Mouse (Mus musculus): Measurements from ENCODE around the gene 1110051M20Rik. TPM values are rescaled to one million over a fixed set of nuclear protein-coding genes. Genes with fewer than 3 reads are reported as not detected.

1110051M20Rik gene
- polyA plus RNA-seq, 1 experiment from 2014 or later, result 7.7 TPM

- no peaks in the 10 kb centered on the region for H3K27me3 ChIP-seq
- H3K9ac ChIP-seq, result no peak overlapping the region
- peaks cover 7% of the 10 kb centered on the region for H3K4me1 ChIP-seq (replicated peaks)
- H3K4me2 ChIP-seq, result no peak overlapping the region
- 57% methylated on average over 5 of the region's 5 CpGs for WGBS (ENCODE audit: insufficient replicate concordance)
- no peaks in the 10 kb centered on the region for H3K36me3 ChIP-seq
- ATAC-seq (ENCODE audit: low read depth) (no peak), DNase-seq (no peak)
- no peak overlapping the region for H3K27ac ChIP-seq
- H3K9me3 ChIP-seq (replicated peaks), result no peaks in the 10 kb centered on the region
- no peak overlapping the region for H3K4me3 ChIP-seq (replicated peaks)
Observed at GRCm38 (mm10) chr2:91440686-91441085, 3.8 kb downstream of the 1110051M20Rik start.

DNA sequence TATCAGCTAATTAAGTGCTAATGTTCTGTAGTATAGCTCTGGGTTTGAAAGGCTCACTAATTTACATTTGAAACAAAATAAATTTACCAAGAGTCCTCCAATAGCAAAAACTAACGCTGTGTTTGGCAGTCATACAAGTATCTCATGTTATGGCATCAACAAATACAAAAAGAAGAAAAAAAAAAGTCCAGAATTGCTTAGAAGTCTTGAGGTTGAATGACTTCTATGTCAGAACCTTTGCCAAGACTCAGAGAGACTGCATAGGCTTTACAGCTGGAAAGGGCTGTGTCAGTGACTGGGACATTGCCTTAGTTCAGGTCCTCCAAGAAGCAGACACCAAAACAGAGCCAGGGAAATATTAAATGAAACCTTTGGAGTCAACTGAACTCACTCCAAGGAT, 4.6 kb downstream of the 1110051M20Rik start:
- Histone ChIP-seq H3K27ac (no peak overlapping the region), H3K36me3 (no peaks in the 10 kb centered on the region), H3K4me3 (replicated peaks) (no peak overlapping the region), H3K4me2 (no peak overlapping the region), H3K4me1 (replicated peaks) (peaks cover 7% of the 10 kb centered on the region), H3K9ac (no peak overlapping the region), H3K27me3 (no peaks in the 10 kb centered on the region), H3K9me3 (replicated peaks) (no peaks in the 10 kb centered on the region)
- 70% methylated on average over 1 of the region's 1 CpGs for WGBS (ENCODE audit: insufficient replicate concordance)
- ATAC-seq (ENCODE audit: low read depth) (no peak), DNase-seq (no peak)

GRCm38 (mm10) chr2:91439271-91439670, 5.2 kb downstream of the 1110051M20Rik start:
- peaks cover 5% of the 10 kb centered on the region for H3K4me1 ChIP-seq (replicated peaks)
- H3K27ac ChIP-seq, result no peak overlapping the region
- no peak overlapping the region for H3K4me3 ChIP-seq (replicated peaks)
- no peaks in the 10 kb centered on the region for H3K9me3 ChIP-seq (replicated peaks)
- no peak overlapping the region for H3K4me2 ChIP-seq
- H3K27me3 ChIP-seq, result no peaks in the 10 kb centered on the region
- no peaks in the 10 kb centered on the region for H3K36me3 ChIP-seq
- WGBS (ENCODE audit: insufficient replicate concordance), result 69% methylated on average over 10 of the region's 10 CpGs
- ATAC-seq (ENCODE audit: low read depth) (no peak), DNase-seq (no peak)
- no peak overlapping the region for H3K9ac ChIP-seq

GRCm38 (mm10) chr2:91437116-91437815, 7.2 kb downstream of the 1110051M20Rik start:
- H3K9me3 ChIP-seq (replicated peaks), result no peaks in the 10 kb centered on the region
- H3K4me2 ChIP-seq, result no peak overlapping the region
- no peaks in the 10 kb centered on the region for H3K36me3 ChIP-seq
- H3K4me1 ChIP-seq (replicated peaks), result no peaks in the 10 kb centered on the region
- 70% methylated on average over 5 of the region's 5 CpGs for WGBS (ENCODE audit: insufficient replicate concordance)
- H3K27ac ChIP-seq, result no peak overlapping the region
- ATAC-seq (ENCODE audit: low read depth) (no peak), DNase-seq (no peak)
- H3K9ac ChIP-seq, result no peak overlapping the region
- no peak overlapping the region for H3K4me3 ChIP-seq (replicated peaks)
- H3K27me3 ChIP-seq, result no peaks in the 10 kb centered on the region

DNA sequence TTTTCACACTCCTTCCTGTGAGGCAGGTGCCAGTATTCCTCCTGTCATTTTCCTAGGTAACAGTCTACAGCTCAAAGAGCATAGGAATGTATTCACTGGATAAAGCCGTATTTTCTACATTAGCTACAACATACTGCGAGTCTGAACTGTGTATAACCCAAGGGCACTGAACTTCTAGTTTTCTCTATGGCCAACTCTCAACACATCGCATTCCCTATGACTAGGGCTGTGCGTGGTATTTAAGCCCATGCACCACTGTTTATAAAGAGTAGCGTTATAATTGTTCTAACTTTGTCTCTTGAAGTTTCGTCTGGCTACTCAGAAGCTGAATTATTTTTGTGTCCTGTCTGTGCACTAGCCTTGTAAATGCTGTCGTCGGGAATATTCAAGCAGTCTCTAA, 7.8 kb downstream of the 1110051M20Rik start:
- 78% methylated on average over 8 of the region's 8 CpGs for WGBS (ENCODE audit: insufficient replicate concordance)
- H3K27ac ChIP-seq, result no peak overlapping the region

DNA sequence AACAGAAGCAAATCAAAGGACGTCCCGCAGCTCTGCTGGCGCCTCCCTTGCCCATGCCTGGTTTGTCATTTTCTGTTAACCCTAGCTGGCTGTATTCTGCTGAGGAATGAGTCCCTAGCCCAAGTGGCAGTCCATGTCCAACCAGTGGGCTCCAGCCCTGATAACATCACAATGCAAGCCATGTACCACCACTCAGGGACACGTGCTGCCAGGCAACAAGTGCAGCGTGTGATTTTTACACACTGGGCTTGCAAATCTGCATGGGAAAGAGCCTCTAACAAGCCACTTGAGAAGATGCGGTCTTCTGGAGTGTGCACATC, 13.9 kb downstream of the 1110051M20Rik start:
- no peaks in the 10 kb centered on the region for H3K27me3 ChIP-seq
- H3K27ac ChIP-seq, result no peak overlapping the region
- no peaks in the 10 kb centered on the region for H3K36me3 ChIP-seq
- H3K9ac ChIP-seq, result no peak overlapping the region
- DNase-seq (no peak), ATAC-seq (ENCODE audit: low read depth) (no peak)
- no peaks in the 10 kb centered on the region for H3K9me3 ChIP-seq (replicated peaks)
- WGBS (ENCODE audit: insufficient replicate concordance), result 63% methylated on average over 6 of the region's 6 CpGs
- H3K4me1 ChIP-seq (replicated peaks), result no peaks in the 10 kb centered on the region
- H3K4me3 ChIP-seq (replicated peaks), result no peak overlapping the region
- H3K4me2 ChIP-seq, result no peak overlapping the region

More for the DNA sequence above, 7.8 kb downstream of the 1110051M20Rik start:
- Histone ChIP-seq H3K4me2 (no peak overlapping the region), H3K4me3 (replicated peaks) (no peak overlapping the region), H3K4me1 (replicated peaks) (no peaks in the 10 kb centered on the region), H3K27me3 (no peaks in the 10 kb centered on the region), H3K9ac (no peak overlapping the region), H3K9me3 (replicated peaks) (no peaks in the 10 kb centered on the region), H3K36me3 (no peaks in the 10 kb centered on the region)
- no peak for DNase-seq
- ATAC-seq (ENCODE audit: low read depth), result no peak

DNA sequence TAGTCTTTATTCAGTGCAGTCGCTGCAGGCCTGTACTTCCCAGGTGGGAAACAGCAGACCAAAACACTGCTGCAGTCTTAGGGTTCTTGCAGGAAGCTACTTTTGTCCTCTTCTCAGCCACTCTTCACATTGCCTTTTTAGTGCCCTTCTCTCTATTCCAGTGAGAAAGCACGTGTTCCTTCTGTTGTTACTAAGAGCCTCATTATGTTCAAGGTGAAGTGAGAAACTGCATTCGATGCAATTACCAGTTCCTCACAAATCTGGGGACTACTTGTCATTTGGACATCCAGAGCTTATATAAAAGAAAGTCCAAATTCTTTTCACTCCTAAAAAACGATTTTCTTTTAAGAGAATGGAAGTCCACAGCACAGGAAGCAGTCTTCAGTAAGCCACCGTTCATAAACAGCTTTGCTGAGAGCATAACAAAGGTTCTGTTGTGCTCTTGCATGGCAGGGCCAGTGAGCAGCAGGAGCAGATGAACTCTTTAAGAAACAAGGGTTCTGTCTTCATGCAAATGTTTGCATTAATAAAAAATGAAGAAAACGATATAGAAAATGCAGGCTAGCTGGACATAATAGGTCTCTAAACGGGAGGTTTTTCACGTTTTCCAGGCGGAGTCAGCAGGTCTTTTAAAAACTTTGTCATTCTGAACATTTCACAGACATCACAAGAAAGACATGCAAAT, 14.4 kb downstream of the 1110051M20Rik start:
- WGBS (ENCODE audit: insufficient replicate concordance), result 47% methylated on average over 9 of the region's 9 CpGs
- Histone ChIP-seq H3K4me3 (replicated peaks) (no peak overlapping the region), H3K4me2 (no peak overlapping the region), H3K27ac (no peak overlapping the region), H3K4me1 (replicated peaks) (no peaks in the 10 kb centered on the region), H3K9ac (no peak overlapping the region), H3K36me3 (no peaks in the 10 kb centered on the region), H3K27me3 (no peaks in the 10 kb centered on the region), H3K9me3 (replicated peaks) (no peaks in the 10 kb centered on the region)
- ATAC-seq (ENCODE audit: low read depth), result no peak
- no peak for DNase-seq

GRCm38 (mm10) chr2:91429146-91429545, 15.4 kb downstream of the 1110051M20Rik start:
- WGBS (ENCODE audit: insufficient replicate concordance), result 65% methylated on average over 3 of the region's 3 CpGs

DNA sequence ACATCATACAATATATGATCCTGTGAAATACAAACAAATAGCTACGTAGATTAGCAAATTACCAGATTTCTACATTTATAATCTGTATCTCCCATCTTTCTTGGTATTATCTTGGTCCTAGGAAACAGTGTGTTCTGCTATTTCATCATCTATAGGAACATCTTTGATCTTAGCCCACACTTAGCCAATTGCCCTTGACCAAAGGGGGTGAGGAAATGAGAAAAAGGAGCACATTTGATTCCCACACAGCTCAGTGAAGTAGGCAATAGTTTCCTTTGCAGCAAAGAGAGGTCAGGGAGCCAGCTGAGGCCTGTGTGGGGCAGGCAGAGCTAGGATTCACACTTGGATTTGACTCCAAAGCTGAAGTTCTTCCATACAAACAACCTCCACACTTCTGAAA, 18.2 kb downstream of the 1110051M20Rik start:
- Histone ChIP-seq H3K36me3 (no peaks in the 10 kb centered on the region), H3K4me3 (replicated peaks) (no peak overlapping the region), H3K9ac (no peak overlapping the region), H3K27me3 (no peaks in the 10 kb centered on the region), H3K27ac (no peak overlapping the region), H3K4me2 (no peak overlapping the region), H3K9me3 (replicated peaks) (no peaks in the 10 kb centered on the region), H3K4me1 (replicated peaks) (no peaks in the 10 kb centered on the region)
- 69% methylated on average over 1 of the region's 1 CpGs for WGBS (ENCODE audit: insufficient replicate concordance)
- ATAC-seq (ENCODE audit: low read depth) (no peak), DNase-seq (no peak)

More at GRCm38 (mm10) chr2:91429146-91429545, 15.4 kb downstream of the 1110051M20Rik start:
- no peaks in the 10 kb centered on the region for H3K4me1 ChIP-seq (replicated peaks)
- no peaks in the 10 kb centered on the region for H3K36me3 ChIP-seq
- H3K9me3 ChIP-seq (replicated peaks), result no peaks in the 10 kb centered on the region
- H3K9ac ChIP-seq, result no peak overlapping the region
- ATAC-seq (ENCODE audit: low read depth) (no peak), DNase-seq (no peak)
- no peaks in the 10 kb centered on the region for H3K27me3 ChIP-seq
- no peak overlapping the region for H3K4me3 ChIP-seq (replicated peaks)
- no peak overlapping the region for H3K27ac ChIP-seq
- H3K4me2 ChIP-seq, result no peak overlapping the region

DNA sequence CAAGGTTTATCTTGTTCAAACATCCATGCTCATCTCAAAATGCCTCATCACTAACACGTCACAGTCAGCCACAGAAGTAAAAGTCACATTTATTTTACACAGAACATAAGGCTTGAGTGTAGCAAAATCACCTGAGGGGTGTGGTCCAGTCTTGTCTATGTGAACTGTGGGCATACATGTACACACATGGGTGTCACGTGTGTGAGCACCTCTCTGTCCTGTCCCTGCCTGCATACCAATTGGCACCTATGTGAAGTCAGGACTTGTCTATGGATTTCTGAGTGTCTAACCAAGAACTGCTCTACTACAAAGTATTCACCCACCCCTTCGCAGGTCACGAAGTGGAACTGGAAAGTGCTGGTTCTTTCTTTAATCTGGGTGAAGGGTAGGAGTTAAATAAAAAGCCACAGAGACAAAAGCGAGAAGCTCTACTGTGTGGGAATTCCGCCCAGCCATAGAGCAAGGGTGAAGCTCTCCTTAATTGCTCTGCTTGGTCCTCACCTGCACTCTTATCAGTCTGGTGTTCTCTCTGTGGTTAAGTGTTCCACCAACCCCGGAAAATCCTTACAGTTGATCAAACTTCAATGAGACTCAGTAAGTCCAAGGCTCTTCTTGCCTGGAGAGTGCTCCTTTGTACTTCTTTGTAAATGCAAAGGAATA, 20.3 kb downstream of the 1110051M20Rik start:
- WGBS (ENCODE audit: insufficient replicate concordance), result 58% methylated on average over 7 of the region's 7 CpGs
- no peak overlapping the region for H3K4me3 ChIP-seq (replicated peaks)
- H3K9me3 ChIP-seq (replicated peaks), result no peaks in the 10 kb centered on the region
- DNase-seq, result no peak
- ATAC-seq (ENCODE audit: low read depth), result no peak
- no peaks in the 10 kb centered on the region for H3K36me3 ChIP-seq
- H3K4me1 ChIP-seq (replicated peaks), result no peaks in the 10 kb centered on the region
- no peaks in the 10 kb centered on the region for H3K27me3 ChIP-seq
- no peak overlapping the region for H3K9ac ChIP-seq
- no peak overlapping the region for H3K4me2 ChIP-seq
- no peak overlapping the region for H3K27ac ChIP-seq

DNA sequence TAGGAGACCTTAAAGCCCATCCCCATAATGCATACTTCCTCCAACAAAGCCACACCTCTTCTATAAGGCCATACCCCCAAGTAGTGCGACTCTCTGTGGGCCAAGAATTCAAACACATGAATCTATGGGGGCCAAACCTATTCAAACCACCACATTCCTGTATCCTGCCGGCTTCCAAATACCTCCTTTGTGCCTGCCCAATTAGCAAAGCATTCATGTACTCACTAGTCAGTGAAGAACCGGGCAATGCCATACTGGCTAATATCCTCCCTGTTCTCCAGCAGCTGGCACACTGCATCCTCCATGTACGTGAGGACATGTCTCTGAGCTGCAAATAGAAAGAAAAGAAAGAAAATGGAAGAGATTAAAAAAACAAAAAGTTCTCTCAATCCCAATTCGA, 22.9 kb downstream of the 1110051M20Rik start:
- Histone ChIP-seq H3K27me3 (no peaks in the 10 kb centered on the region), H3K36me3 (no peaks in the 10 kb centered on the region), H3K4me1 (replicated peaks) (no peaks in the 10 kb centered on the region), H3K9ac (no peak overlapping the region), H3K27ac (no peak overlapping the region), H3K4me2 (no peak overlapping the region), H3K4me3 (replicated peaks) (no peak overlapping the region), H3K9me3 (replicated peaks) (no peaks in the 10 kb centered on the region)
- ATAC-seq (ENCODE audit: low read depth) (no peak), DNase-seq (no peak)
- WGBS (ENCODE audit: insufficient replicate concordance), result 65% methylated on average over 5 of the region's 5 CpGs
